Mouse (Mus musculus): ENCODE results near the gene Idnk.

The Idnk gene

DNA sequence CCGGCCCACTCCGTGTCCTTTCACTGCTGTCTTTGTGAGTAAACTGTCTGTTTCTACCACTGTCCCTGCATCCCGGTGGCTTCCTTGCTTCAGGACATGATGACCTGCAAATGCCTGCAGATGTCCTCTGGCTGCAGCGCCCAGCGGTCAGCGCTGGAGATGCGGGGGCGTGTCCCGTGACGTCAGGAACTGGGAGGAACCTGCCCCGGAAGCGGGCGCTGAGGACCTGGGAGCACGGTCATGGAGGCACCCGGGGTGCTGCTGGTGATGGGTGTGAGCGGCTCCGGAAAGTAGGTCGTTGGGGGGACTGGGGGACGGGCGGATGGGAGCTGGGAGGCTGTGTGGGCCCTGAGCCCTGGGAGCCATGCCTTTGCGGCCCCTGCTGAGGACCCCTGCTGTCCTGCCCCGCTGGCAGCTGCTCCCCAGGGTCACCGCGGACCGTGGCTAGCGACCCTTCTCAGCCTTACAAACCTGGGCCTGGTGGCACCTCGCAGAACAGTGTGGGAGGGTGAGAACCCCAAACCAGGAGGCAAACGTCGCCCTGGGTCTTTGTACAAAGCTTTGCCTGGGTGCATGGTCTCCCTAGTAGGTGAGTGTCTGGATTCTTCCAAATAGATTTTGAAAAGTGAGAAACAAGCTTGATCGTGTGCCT is at the start of gene Idnk:
TSS of gene Idnk (plus strand) at position 203 of the 652 bp plus-strand sequence.
- DNase-seq (ENCODE audit: low spot score in 2 of 2): peak; percentile 66 to 79

DNA sequence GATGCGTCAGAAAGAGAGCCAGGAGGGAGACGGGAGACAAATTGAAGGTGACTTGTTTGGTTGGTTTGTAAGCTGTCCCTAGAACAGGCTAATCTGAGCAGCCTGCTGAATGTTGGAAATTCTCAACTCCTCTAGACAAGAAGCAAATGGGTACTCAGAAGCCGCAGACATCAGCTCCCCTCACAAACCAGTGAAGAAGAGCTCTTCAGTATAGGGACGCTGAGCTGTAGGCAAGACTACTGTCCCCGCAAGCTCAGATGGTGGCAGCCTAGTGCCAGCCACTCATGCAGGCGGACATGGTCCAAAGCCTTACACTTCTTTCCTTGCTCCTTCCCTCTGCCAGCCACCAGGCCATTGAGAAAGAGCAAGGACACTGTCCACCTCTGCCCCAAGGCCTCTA is 46.1 kb upstream of the Idnk start:
- DNase-seq (ENCODE audit: low spot score in 2 of 2): no peak

GRCm38 (mm10) chr13:58112191-58112590 is 45.3 kb upstream of the Idnk start:
- DNase-seq (ENCODE audit: low spot score in 2 of 2): no peak

DNA sequence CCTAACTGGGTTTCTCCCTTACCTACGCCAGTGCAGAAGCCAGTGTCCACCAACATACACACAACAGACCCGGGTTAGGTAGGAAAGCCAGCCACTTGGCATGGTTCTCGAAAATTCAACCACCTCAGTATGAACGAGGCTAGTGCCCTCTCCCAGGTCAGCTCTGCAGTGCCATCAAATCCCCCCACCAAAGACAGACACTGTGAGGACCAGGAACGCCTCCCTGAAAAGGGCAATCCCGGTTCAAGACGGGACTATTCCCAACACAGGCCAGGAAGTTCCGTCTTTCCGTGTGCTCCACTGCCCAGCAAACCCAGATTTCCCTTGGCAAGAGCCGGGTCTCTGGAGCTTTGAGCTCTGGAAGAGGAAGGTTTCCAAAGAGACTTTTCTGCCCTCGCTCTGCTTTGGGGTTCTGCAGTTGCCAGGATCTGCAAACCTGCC is 44.8 kb upstream of the Idnk start:
- DNase-seq (ENCODE audit: low spot score in 2 of 2): no peak

GRCm38 (mm10) chr13:58113061-58113900 is 44.2 kb upstream of the Idnk start, which contains the start of gene Klhl3:
Klhl3 (minus strand) TSS chr13:58113592.
- DNase-seq (ENCODE audit: low spot score in 2 of 2): peak; percentile 77 to 85

- DNase-seq (ENCODE audit: low spot score in 2 of 2): no peak
Measured at GRCm38 (mm10) chr13:58115227-58115626, 42.2 kb upstream of the Idnk start.

DNA sequence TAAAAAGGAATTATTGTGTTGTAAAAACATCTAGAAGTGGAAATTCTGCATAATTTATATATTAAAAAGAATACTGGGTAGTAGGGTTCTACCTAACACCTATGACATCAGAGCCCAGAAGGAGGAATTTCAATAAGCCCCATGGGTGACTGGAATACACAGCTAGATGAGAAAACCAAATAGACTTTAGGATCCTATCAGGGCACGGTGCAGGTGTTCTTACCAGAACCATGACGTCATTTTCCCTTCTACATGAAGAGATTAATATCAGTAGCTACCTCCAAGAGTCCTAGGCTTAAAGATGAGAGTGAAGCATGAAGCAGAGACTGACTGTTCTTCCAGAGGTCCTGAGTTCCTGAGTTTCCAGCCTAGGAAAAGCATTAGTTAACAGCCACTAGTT is 40.6 kb upstream of the Idnk start:
- no peak for DNase-seq (ENCODE audit: low spot score in 2 of 2)

GRCm38 (mm10) chr13:58117318-58118017 is 40.0 kb upstream of the Idnk start:
- no peak for DNase-seq (ENCODE audit: low spot score in 2 of 2)

DNA sequence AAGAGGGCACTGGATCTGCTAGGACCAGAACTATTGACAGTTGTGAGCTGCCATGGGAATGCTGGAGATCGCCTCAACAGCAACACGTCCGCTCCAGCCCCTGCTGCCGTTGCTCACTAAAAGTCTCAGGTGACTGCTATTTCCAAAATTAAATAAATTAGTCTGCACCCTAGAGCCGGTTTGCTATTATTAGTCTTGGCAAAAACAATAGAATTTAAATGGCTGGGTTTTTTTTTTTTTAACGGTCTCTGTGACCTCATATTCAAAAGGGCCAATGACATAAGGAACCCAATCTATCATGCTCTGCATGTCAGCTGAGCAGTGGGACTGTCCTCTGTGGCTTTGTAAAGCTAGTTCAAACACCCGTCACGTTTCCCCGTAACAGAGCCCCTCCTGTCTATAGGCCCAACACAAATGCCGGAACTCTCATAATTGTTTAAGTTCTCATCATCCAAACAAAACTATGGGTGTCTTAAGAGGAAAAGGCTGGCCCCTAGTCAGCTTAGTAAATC is 34.6 kb upstream of the Idnk start:
- no peak for DNase-seq (ENCODE audit: low spot score in 2 of 2)

DNA sequence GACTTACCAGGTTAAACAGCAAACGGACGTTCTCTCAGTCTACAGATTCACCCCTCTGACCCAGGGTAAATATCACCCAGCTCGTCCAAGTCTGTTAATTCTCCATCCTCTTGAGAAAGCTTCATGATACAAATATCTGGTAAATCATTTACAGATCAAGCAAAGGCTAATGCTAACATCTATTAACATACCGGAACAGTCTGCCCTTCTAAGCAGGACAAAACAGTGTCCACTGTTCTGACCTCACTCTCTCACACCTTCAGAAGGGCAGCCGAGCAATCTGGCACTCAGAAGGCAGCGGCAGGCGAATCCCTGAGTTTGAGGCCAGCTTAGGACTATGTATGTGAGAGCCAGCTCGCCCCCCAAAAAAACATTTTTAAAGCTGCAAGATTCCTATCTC is 34.1 kb upstream of the Idnk start:
- DNase-seq (ENCODE audit: low spot score in 2 of 2): no peak

DNA sequence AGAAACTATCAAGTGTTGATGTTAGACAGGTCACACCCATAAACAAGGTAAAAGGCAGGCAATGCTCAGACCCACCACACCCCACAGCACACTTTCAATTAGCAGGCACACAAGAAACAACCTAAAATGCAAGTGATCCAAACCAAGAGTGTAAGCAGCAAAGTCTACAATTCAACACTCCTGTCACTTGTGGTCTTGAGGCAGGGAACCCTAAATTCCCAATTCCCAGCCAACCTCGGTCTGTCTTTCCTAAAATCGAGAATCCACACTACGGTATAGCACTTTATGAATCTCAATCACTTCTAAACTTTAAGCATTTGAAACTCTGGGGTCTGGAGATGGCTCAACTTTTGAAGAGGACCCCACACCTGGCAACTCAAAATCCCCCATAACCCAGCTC is 33.2 kb upstream of the Idnk start:
- no peak for DNase-seq (ENCODE audit: low spot score in 2 of 2)

GRCm38 (mm10) chr13:58124989-58125388 is 32.5 kb upstream of the Idnk start:
- no peak for DNase-seq (ENCODE audit: low spot score in 2 of 2)

DNA sequence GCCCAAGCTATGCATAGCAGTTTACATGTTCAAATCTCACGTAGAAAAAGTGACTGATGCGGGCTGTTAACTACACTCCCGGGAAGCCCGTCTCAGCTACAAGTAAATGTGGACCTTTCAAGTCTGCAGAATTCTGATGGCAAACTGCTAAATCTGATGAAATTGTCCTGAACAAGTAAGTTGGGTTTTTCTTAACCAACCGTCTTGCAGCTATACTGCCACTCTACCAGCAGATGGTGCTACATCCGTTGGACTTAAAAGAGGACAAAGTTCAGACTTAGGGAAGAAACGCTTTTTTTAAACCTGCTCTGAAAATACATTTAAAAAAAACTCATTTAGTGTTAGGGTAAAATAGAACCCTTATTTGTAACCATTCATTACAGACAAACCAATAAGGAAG is 31.3 kb upstream of the Idnk start:
- no peak for DNase-seq (ENCODE audit: low spot score in 2 of 2)

DNA sequence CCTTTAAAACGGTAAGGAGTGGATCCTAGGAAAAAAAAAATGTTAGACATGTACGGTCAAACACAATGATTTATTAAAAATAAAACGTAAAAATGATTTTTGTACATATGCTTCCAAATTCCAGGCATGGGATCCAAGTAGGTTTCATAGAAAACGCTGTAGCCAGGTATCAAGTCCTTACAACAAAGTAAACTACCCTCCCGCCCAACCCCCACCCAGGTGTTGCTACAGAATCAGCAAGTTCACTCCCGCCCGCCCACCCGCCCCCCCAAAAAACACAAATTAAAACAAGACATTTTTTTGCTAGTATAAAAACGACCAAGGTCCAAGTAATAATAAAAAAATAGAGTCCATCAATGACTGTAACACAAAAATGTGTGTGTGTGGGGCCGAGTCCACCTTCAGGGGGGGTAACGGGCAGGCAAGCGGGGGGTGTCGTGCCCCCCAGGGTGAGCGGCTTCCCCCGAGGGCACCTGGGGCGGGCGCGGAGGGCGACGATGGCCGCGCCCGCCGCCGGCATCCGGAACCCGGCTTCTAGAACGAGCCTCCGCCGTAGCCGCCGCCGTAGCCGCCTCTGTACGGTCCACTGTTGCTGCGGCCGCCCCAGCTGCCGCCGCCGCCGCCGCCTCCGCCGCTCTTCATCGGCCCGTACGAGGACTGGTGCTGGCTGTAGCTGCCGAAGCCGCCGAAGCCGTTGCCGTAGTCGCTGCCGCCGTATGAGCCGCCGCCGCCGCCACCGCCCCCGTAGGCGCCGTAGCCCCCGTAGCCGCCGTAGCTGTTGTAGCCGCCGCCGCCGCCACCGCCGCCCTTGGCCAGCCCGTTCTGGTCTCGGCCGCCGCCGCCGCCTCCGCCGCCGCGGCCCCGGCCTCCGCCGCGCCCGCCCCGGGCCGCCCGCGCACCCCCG is 30.3 kb upstream of the Idnk start:
- DNase-seq (ENCODE audit: low spot score in 2 of 2): no peak

GRCm38 (mm10) chr13:58127766-58128361 is 29.6 kb upstream of the Idnk start:
- DNase-seq (ENCODE audit: low spot score in 2 of 2): peak in 1 of 2 experiments; percentile 75

GRCm38 (mm10) chr13:58128396-58128767 is 29.1 kb upstream of the Idnk start, which contains the start of gene Hnrnpa0:
Hnrnpa0 (minus strand) TSS chr13:58128556.
- peak; percentile 88 to 94 for DNase-seq (ENCODE audit: low spot score in 2 of 2)

GRCm38 (mm10) chr13:58128768-58129671 is 28.4 kb upstream of the Idnk start:
- peak; percentile 94 to 97 for DNase-seq (ENCODE audit: low spot score in 2 of 2)

DNA sequence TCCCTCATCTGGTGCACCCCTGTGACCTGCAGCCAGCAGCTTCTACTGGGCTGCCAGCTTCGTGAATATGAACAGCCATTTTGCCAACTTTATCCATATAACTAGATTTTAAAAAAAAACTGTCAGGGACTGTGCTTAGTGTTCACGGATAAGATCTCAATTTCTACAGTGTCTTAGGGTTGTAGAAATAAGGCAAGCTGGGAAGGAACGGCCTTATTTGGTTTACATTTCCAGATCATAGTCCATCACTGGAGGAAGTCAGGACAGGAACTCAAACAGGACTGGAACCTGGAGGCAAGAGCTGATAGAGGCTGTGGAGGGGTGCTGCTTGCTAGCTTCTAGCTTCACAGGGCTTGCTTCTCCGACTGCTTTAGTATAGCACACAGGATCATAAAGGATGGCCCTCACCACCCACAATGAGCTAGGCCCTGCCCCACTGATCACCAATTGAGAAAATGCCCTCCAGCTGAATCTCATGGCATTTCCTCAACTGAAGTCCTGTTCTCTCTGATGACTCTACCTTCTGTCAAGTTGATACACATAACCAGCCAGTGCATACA is 27.7 kb upstream of the Idnk start:
- DNase-seq (ENCODE audit: low spot score in 2 of 2): no peak

GRCm38 (mm10) chr13:58131692-58132091 is 25.8 kb upstream of the Idnk start:
- DNase-seq (ENCODE audit: low spot score in 2 of 2): no peak

Measured in frontal cortex, postnatal 10 days (tissue).